Mouse (Mus musculus) neural tube, embryonic 12.5 days (tissue): ENCODE measurements at regions not wholly inside any gene's neighbourhood (a gene's known extent, or its start where the extent isn't known, plus 50 kb on each side); places are given as distances from the start of the nearest gene placed in this dataset.
"Not testable (repeated sequence)": the region's sequence is repeated elsewhere in the genome, so short reads cannot be mapped to it uniquely, and the experiment has no call there.

Experiments used
- ATAC-seq: fragments of 200-750 bp; cut with Nextera tagmentation; 2 replicates; pipeline ENCODE4 v1.8.0; 2017; ENCODE audit warnings: low read depth, mild to moderate bottlenecking, moderate TSS enrichment, moderate library complexity; ENCODE audit not compliant: low FRiP score
- H3K27ac ChIP-seq: fragments of 300-500 bp; sonication (generic); 2 replicates; pipeline ENCODE4 v1.5.1; 2016
- H3K27me3 ChIP-seq: fragments of 300-500 bp; sonication (generic); replicated peaks from 2 replicates; pipeline ENCODE4 v1.6.1; 2016; ENCODE audit warnings: mild to moderate bottlenecking
- H3K36me3 ChIP-seq: fragments of 300-500 bp; sonication (generic); 2 replicates; pipeline ENCODE4 v1.6.1; 2016; ENCODE audit warnings: mild to moderate bottlenecking
- H3K4me1 ChIP-seq: fragments of 300-500 bp; sonication (generic); 2 replicates; pipeline ENCODE4 v1.6.1; 2016
- H3K4me2 ChIP-seq: fragments of 300-500 bp; sonication (generic); replicated peaks from 2 replicates; pipeline ENCODE4 v1.6.1; 2016; ENCODE audit warnings: mild to moderate bottlenecking
- H3K4me3 ChIP-seq: fragments of 300-500 bp; sonication (generic); 2 replicates; pipeline ENCODE4 v1.5.1; 2016
- H3K9ac ChIP-seq: fragments of 300-500 bp; sonication (generic); 2 replicates; pipeline ENCODE4 v1.6.1; 2016; ENCODE audit warnings: mild to moderate bottlenecking
- H3K9me3 ChIP-seq: fragments of 300-500 bp; sonication (generic); 2 replicates; pipeline ENCODE4 v1.6.1; 2016; ENCODE audit warnings: mild to moderate bottlenecking
- WGBS: fragments of 180-500 bp; shearing (Covaris S2); methylation state at CpG from one replicate; pipeline ENCODE4 v1.1.7; 2016; 5-methylcytosine and 5-hydroxymethylcytosine counted together

DNA sequence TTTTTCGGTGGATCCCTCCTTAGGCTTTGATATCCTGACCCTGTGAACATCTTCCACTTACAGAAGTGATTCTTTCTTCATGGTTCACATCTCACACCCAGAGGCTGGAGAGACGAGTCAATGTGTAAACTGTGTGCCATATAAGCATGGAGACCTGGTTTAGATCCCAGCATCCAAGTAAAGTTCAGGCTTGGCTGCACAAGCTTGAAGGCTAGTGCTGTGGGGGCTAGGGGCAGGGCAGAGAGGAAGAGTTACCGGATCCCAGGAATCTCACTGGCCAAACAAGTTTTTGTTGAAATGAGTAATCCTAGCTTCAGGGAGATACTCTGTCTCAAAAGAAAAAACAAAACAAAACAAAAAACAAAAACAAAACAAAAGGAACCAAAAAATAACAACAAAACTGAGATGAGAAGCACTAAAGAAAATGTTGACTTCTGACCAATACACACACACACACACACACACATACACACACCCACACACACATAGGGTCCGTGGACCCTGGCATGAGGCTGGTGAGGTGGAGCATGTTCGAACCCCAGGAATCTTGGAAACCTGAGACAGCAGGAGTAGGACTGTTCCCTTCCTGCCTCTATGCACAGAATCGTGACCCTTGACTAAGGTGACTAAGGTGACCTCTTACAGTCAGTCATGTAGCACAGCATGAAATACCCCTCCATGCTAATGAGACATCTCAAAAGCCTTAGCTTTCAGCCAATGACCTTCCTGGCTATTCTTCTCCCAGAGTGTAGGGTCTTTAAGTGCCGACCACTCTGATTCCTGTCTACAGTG lies 55.2 kb downstream of the Gm12728 start:
- no peaks in the 10 kb centered on the region for H3K4me1 ChIP-seq
- 80% methylated on average over 7 of the region's 7 CpGs for WGBS
- no peak overlapping the region for H3K4me2 ChIP-seq
- H3K9ac ChIP-seq = no peak overlapping the region
- no peak overlapping the region for H3K4me3 ChIP-seq
- no peak for ATAC-seq
- H3K36me3 ChIP-seq = no peaks in the 10 kb centered on the region
- H3K27ac ChIP-seq = no peak overlapping the region
- no peaks in the 10 kb centered on the region for H3K9me3 ChIP-seq
- H3K27me3 ChIP-seq = no peaks in the 10 kb centered on the region

DNA sequence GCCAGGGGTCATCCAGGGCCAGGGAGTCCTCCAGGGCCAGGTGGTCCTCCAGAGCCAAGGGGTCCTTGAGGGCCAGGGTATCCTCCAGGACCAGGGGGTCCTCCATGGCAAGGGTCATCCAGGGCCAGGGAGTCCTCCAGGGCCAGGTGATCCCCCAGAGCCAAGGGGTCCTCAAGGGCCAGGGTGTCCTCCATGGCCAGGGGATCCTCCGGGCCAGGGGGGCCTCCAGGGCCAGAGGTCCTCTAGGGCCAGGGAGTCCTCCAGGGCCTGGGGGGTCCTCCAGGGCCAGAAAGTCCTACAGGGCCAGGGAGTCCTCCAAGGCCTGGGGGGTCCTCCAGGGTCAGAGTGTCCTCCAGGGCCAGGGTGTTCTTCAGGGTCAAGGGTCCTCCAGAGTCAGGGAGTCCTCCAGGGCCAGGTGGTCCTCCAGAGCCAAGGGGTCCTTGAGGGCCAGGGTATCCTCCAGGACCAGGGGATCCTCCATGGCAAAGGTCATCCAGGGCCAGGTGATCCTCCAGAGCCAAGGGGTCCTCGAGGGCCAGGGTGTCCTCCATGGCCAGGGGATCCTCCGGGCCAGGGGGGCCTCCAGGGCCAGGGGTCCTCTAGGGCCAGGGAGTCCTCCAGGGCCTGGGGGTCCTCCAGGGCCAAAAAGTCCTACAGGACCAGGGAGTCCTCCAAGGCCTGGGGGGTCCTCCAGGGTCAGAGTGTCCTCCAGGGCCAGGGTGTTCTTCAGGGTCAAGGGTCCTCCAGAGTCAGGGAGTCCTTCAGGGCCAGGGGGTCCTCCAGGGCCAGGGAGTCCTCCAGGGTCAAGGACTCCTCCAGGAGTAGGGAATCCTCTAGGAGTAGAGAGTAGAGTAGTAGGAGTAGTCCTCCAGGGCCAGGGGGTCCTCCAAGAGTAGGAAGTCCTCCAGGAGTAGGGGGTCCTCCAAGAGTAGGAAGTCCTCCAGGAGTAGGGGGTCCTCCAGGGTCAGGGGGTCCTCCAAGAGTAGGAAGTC lies 56.6 kb downstream of the Gm12728 start:
- H3K9ac ChIP-seq, H3K27ac ChIP-seq, ATAC-seq, H3K4me3 ChIP-seq, H3K36me3 ChIP-seq, H3K4me2 ChIP-seq, H3K27me3 ChIP-seq, H3K4me1 ChIP-seq, H3K9me3 ChIP-seq: not testable (repeated sequence)
- WGBS = 92% methylated on average over 3 of the region's 3 CpGs

DNA sequence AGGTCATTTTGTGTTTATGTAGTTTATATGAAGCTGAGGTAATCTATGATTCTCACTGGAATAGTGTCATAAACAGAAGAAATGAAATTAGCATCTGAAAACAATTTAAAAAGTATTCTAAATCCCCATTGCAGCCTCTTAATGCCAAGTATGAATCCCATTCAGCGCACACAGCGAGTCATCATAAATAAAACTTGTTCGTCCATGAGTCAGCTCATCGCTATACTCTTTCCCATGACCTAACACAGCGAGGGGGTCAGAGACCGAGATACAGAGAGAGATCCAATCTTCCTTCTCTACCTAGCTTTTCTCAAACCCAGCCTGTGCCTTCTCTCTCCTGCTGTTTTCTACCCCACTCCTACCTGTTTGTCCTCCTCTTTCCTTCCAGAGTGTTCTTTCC lies 63.4 kb downstream of the Gm12728 start:
- Histone ChIP-seq H3K9ac (no peak overlapping the region), H3K27me3 (no peaks in the 10 kb centered on the region), H3K4me3 (no peak overlapping the region), H3K27ac (no peak overlapping the region), H3K4me2 (no peak overlapping the region), H3K9me3 (peaks cover 6% of the 10 kb centered on the region; the same call in 1 of the 2 replicates), H3K36me3 (no peaks in the 10 kb centered on the region), H3K4me1 (no peaks in the 10 kb centered on the region)
- 93% methylated on average over 6 of the region's 6 CpGs for WGBS
- no peak for ATAC-seq

DNA sequence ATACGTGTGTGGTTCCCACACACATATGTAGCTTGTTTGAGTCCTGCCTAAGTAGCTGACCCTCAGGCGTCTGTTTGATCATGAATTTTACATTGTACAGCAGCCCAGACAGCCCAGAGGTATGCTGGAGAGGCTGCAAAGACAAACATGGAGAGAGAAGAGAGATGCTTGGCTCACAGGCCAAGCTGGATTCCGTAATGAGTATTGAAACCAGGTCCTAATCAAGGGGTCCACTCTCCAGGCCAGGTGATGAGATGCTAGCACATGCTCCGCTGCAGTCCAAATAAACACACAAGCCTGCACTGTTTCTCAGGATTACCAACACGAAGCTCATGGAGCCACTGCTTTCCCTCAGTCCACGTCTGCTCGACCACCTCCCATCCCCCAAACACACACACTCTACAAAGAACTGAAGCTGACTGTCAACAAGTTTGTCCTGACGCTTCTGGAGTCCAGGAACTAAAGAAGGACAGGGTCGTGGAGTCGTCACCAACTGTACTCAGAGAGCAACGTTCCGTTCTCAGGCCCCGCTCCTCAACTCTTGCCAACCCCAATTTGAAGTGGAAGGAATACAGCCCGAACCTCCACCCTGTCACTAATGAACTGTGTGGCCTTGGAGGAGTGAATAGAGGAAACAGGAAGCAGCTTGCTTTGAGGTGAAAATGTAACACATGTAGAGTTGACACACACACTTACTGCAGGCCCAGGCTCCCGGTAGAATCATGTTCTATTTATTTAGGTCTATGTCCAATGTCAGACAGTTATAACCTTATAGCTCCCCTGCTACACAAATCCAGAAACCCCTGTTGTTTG lies 69.6 kb downstream of the Gm12728 start:
- ATAC-seq = no peak
- no peaks in the 10 kb centered on the region for H3K27me3 ChIP-seq
- no peaks in the 10 kb centered on the region for H3K36me3 ChIP-seq
- no peak overlapping the region for H3K9ac ChIP-seq
- H3K4me2 ChIP-seq = no peak overlapping the region
- H3K27ac ChIP-seq = no peak overlapping the region
- 82% methylated on average over 15 of the region's 15 CpGs for WGBS
- H3K4me1 ChIP-seq = no peaks in the 10 kb centered on the region
- no peaks in the 10 kb centered on the region for H3K9me3 ChIP-seq
- no peak overlapping the region for H3K4me3 ChIP-seq

DNA sequence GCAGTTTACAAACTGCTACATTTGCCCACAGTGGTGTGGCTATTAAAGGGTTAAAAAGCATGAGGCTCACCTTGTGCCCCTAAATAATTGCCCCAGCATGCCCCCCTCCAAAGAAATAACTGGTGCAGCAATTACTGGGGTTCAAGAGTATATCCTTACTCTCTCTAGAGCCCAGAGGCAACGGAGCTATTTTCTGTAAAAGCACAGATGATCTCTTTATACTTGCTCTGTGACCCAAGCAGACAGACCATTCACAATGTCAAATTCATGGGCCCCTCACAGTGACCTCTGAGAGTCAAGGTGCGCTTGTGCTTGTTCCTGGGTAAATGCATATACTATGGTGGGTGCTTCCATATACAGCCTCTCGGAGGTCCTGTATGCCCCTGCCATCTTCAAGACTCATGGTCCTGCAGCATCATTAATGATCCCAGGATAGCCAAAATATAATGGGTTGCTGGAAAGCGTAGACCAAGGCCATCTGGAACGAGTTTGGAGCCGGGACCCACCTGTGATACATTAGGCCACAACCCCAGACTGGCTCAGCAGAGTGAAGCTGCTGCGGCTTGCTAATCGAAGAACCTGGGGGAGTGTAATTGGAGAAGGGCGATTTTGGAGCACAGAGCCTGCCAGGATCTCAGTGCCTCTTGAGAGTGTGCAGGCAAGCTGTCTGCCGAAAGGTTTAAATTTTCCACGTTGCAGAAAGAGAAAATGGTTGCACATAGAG lies 71.4 kb downstream of the Gm12728 start:
- Histone ChIP-seq H3K27ac (no peak overlapping the region), H3K9me3 (no peaks in the 10 kb centered on the region), H3K4me3 (no peak overlapping the region), H3K4me1 (no peaks in the 10 kb centered on the region), H3K27me3 (no peaks in the 10 kb centered on the region), H3K4me2 (no peak overlapping the region), H3K36me3 (no peaks in the 10 kb centered on the region), H3K9ac (no peak overlapping the region)
- no peak for ATAC-seq
- 63% methylated on average over 11 of the region's 11 CpGs for WGBS

DNA sequence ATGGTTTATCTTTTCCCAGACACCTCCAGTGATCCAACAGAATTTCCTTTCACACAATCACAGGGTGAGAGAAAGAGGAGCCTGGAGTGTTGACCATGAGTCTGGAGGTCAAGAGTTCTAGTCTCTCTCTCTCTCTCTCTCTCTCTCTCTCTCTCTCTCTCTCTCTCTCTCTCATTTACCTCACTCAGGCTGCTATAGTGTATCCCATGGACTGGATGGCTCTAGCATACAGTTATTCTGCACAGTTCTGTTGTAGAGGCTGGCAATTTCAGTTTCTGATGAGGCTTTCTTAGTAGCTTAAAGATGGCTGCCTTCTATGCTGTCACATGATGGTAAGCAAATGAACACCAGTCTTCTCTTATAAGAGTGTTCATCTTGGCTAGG lies 72.0 kb downstream of the Gm12728 start:
- ATAC-seq = no peak
- Histone ChIP-seq H3K9ac (no peak overlapping the region), H3K27me3 (no peaks in the 10 kb centered on the region), H3K4me2 (no peak overlapping the region), H3K4me1 (no peaks in the 10 kb centered on the region), H3K27ac (no peak overlapping the region), H3K9me3 (no peaks in the 10 kb centered on the region), H3K4me3 (no peak overlapping the region), H3K36me3 (no peaks in the 10 kb centered on the region)

DNA sequence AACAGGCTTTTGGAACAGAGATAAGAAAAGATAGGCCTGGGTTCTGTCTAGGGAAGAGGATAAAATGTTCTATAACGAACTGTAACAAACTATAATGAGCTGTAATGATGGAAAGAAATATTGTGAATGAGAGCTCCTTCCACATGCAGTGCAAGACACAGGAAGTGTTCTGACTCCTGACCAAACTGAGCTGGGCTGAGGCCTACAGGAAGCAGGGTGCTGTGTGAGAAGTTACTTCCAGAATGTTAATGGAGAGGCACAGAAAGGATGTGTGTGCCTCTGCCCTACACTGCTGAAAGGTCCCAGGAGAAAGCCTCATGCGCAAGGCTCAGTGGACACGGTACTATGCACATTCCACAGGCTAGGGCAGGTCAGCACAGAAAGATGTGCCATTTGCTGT lies 80.8 kb downstream of the Gm12728 start:
- ATAC-seq = no peak
- no peaks in the 10 kb centered on the region for H3K4me1 ChIP-seq
- no peak overlapping the region for H3K4me2 ChIP-seq
- no peak overlapping the region for H3K9ac ChIP-seq
- H3K9me3 ChIP-seq = no peaks in the 10 kb centered on the region
- WGBS = 83% methylated on average over 3 of the region's 3 CpGs
- H3K27me3 ChIP-seq = no peaks in the 10 kb centered on the region
- no peak overlapping the region for H3K4me3 ChIP-seq
- no peak overlapping the region for H3K27ac ChIP-seq
- no peaks in the 10 kb centered on the region for H3K36me3 ChIP-seq

DNA sequence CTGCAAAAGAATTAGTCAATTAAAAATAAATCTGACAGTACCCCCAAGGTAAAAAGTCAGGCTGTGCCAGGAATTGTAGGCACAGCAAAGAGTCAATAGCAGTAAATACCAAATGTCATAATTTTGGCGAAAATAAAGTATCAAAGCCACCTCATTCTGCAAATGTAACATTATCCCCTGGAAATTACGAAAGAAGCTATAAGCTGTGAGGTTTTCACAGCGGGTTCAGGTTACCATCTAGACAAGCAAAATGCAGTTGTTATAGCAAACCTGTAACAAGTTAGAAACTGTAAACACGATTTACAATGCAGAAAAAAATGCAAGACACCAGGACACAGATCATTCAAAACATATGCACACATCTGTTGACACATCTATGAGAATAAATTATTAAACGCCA lies 87.6 kb downstream of the Gm12728 start:
- no peak overlapping the region for H3K4me3 ChIP-seq
- no peak overlapping the region for H3K9ac ChIP-seq
- no peaks in the 10 kb centered on the region for H3K4me1 ChIP-seq
- H3K27ac ChIP-seq = no peak overlapping the region
- no peaks in the 10 kb centered on the region for H3K27me3 ChIP-seq
- no peaks in the 10 kb centered on the region for H3K36me3 ChIP-seq
- no peak overlapping the region for H3K4me2 ChIP-seq
- 83% methylated on average over 5 of the region's 5 CpGs for WGBS
- no peaks in the 10 kb centered on the region for H3K9me3 ChIP-seq
- ATAC-seq = no peak

DNA sequence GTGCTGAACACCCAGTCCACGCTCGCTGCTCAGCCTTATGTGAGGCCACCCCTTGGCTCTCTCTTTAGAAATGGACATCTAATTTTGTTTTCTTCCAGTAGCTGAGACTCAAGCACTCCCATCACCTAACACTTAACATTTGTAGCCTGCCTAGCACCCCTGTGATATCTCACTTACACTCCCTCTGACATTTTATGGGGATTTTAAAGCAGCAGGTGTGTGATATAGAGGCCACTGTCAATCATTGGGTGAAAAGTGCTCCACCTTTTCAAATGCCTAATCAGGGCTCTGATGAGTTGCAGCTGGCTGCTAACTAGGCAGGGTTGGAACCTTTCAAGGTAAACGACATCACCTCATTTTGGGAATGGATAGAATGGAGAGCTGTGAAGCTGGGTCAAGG lies 90.2 kb downstream of the Gm12728 start:
- H3K9me3 ChIP-seq = no peaks in the 10 kb centered on the region
- H3K27me3 ChIP-seq = no peaks in the 10 kb centered on the region
- no peaks in the 10 kb centered on the region for H3K36me3 ChIP-seq
- no peak for ATAC-seq
- WGBS = 75% methylated on average over 3 of the region's 3 CpGs
- no peak overlapping the region for H3K4me2 ChIP-seq
- no peaks in the 10 kb centered on the region for H3K4me1 ChIP-seq
- no peak overlapping the region for H3K4me3 ChIP-seq
- no peak overlapping the region for H3K27ac ChIP-seq
- no peak overlapping the region for H3K9ac ChIP-seq

DNA sequence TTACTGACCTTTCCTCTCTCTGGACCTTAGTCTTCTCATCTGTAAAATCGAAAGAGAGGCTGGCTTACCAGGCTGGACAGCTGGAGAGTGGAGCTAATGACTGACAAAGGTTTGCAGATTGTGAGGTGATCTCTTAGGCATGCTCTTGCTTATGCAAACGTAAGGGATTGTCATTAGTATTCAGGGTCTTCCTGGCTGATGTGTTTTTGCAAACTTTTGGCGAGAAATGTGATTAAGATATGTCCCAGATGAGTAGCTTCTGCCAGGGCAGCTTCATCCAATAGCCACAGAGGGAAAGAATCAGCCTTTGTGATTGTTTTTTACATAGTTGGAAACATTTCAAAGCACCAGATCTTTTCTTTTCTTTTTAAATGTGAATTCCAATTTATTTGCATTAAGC lies 95.1 kb downstream of the Gm12728 start:
- no peak for ATAC-seq
- WGBS = 58% methylated on average over 3 of the region's 3 CpGs
- H3K9ac ChIP-seq = no peak overlapping the region
- H3K9me3 ChIP-seq = no peaks in the 10 kb centered on the region
- H3K4me2 ChIP-seq = no peak overlapping the region
- no peak overlapping the region for H3K27ac ChIP-seq
- H3K4me3 ChIP-seq = no peak overlapping the region
- H3K27me3 ChIP-seq = no peaks in the 10 kb centered on the region
- no peaks in the 10 kb centered on the region for H3K4me1 ChIP-seq
- H3K36me3 ChIP-seq = no peaks in the 10 kb centered on the region

DNA sequence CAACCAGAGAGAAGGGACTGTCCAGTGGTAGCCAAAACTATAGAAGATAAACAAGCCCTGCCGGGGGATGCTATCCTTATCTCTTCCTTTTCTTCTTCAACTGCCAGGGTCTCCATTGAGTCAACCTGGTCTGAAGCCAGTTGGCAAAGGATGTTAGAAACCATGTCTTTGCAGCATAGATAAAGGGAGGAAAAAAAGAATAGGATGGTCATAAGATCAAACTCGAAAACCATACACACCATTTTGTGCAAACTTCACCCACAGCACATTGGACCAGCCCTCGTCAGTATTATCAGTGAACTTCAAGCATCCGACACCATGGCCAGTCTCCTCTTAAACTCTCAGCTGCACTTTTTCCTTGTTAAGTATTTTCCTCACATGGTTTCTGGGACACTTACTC lies 101.8 kb downstream of the Gm12728 start:
- Histone ChIP-seq H3K27me3 (no peaks in the 10 kb centered on the region), H3K4me2 (no peak overlapping the region), H3K27ac (no peak overlapping the region), H3K9me3 (no peaks in the 10 kb centered on the region), H3K9ac (no peak overlapping the region), H3K36me3 (no peaks in the 10 kb centered on the region), H3K4me1 (no peaks in the 10 kb centered on the region), H3K4me3 (no peak overlapping the region)
- 91% methylated on average over 4 of the region's 4 CpGs for WGBS
- ATAC-seq = no peak
